Mouse (Mus musculus) adrenal gland, adult (tissue): Measurements from ENCODE around the gene Tspan15.

Source experiments
- DNase-seq, 2 experiments: peaks; one replicate each; pipeline ENCODE4 v3.0.0; 2022 to 2023; ENCODE audit warnings: low spot score in 1 of 2; ENCODE audit not compliant: inconsistent age in 2 of 2

Gene Tspan15

GRCm38 (mm10) chr10:62230708-62231394 lies at the start of gene Tspan15:
Gene Tspan15 (minus strand): TSS chr10:62231251.
- peak; percentile 97 to 99 for DNase-seq

- no peak for DNase-seq
These were observed 48.6 kb upstream of the Tspan15 start for GRCm38 (mm10) chr10:62279671-62280070.

- DNase-seq: no peak
These were observed 48.0 kb upstream of the Tspan15 start for GRCm38 (mm10) chr10:62279066-62279465.

GRCm38 (mm10) chr10:62277499-62278293 lies 46.6 kb upstream of the Tspan15 start:
- no peak for DNase-seq

GRCm38 (mm10) chr10:62275235-62275634 lies 44.2 kb upstream of the Tspan15 start:
- DNase-seq: peak; percentile 83 to 94

GRCm38 (mm10) chr10:62269278-62269677 lies 38.2 kb upstream of the Tspan15 start:
- DNase-seq: no peak

GRCm38 (mm10) chr10:62264299-62264698 lies 33.2 kb upstream of the Tspan15 start:
- no peak for DNase-seq

- peak; percentile 67 to 86 for DNase-seq
These were observed 30.2 kb upstream of the Tspan15 start for GRCm38 (mm10) chr10:62261115-62261886.

GRCm38 (mm10) chr10:62258298-62258697 lies 27.2 kb upstream of the Tspan15 start:
- DNase-seq: no peak

- peak; percentile 63 to 88 for DNase-seq
These were observed 21.6 kb upstream of the Tspan15 start for GRCm38 (mm10) chr10:62252496-62253235.

- peak; percentile 89 to 93 for DNase-seq
These were observed 21.0 kb upstream of the Tspan15 start, which contains the start of gene Tacr2 for GRCm38 (mm10) chr10:62252000-62252488. Gene Tacr2 (plus strand): TSS chr10:62252438.

- DNase-seq: no peak
These were observed 16.8 kb upstream of the Tspan15 start for GRCm38 (mm10) chr10:62247815-62248214.

- DNase-seq: no peak
These were observed 16.1 kb upstream of the Tspan15 start for GRCm38 (mm10) chr10:62247156-62247555.

- DNase-seq: peak in 1 of 2 experiments; percentile 56
These were observed 13.0 kb upstream of the Tspan15 start for GRCm38 (mm10) chr10:62244067-62244466.

- peak; percentile 45 to 87 for DNase-seq
These were observed 11.8 kb upstream of the Tspan15 start for GRCm38 (mm10) chr10:62242896-62243295.

- DNase-seq: no peak
These were observed 11.3 kb upstream of the Tspan15 start for GRCm38 (mm10) chr10:62242358-62242757.

- DNase-seq: no peak
These were observed 8.2 kb upstream of the Tspan15 start for GRCm38 (mm10) chr10:62239270-62239669.

GRCm38 (mm10) chr10:62238688-62239087 lies 7.6 kb upstream of the Tspan15 start:
- no peak for DNase-seq

GRCm38 (mm10) chr10:62237205-62237604 lies 6.2 kb upstream of the Tspan15 start:
- DNase-seq: no peak

GRCm38 (mm10) chr10:62236165-62236564 lies 5.1 kb upstream of the Tspan15 start:
- DNase-seq: no peak
